11 mouse cellular contexts compared by ENCODE assay signal in genomic region chr2:166446536-166446935, GRCm38 (mm10).
A peak's percentile ranks its signal among the peaks of the same experiment; 100 is the strongest.
DNase-seq lines count a peak whose midpoint lies in the region; ATAC-seq lines count a peak whose summit lies in the region.
"Had no signal": no experiment of that assay in that cellular context is flagged by ENCODE, and none has a peak within 500 bp of the region (broad histone marks: within the 10 kb centered on the region; RNA-seq: fewer than 3 reads in every experiment).

No protein-coding gene starts in this region.

- DNase-seq in 3T3-L1 (ENCODE audit: low read depth, low spot score), result peak; percentile 72
- peak; percentile 54 for DNase-seq in lung, postnatal 25 days (ENCODE audit: low spot score)
- no peak for DNase-seq in frontal cortex, postnatal 25 days (ENCODE audit: low spot score in 2 of 2)
- no peak for DNase-seq in T-cell, adult 2 months (ENCODE audit: low spot score)
- DNase-seq in midbrain, embryonic 14.5 days, result no peak
- DNase-seq: adrenal gland, postnatal 14 days; thymus, adult 2 months had no signal

- no peak overlapping the region for H3K4me3 ChIP-seq in hindbrain, embryonic 13.5 days
- no peak overlapping the region for H3K4me3 ChIP-seq in hindbrain, embryonic 12.5 days
- H3K4me3 ChIP-seq in midbrain, embryonic 14.5 days (replicated peaks; ENCODE audit: low read depth, low read length), result no peak overlapping the region
- H3K4me3 ChIP-seq: intestine, embryonic 15.5 days had no signal

- peaks cover 66% of the 10 kb centered on the region for H3K4me1 ChIP-seq in hindbrain, embryonic 13.5 days (replicated peaks)
- peaks cover 56% of the 10 kb centered on the region for H3K4me1 ChIP-seq in hindbrain, embryonic 12.5 days
- peaks cover 21% of the 10 kb centered on the region for H3K4me1 ChIP-seq in midbrain, embryonic 14.5 days (ENCODE audit: control insufficient read depth, insufficient read depth, low read length)

- 81% methylated on average over 3 of the region's 3 CpGs for WGBS in hindbrain, embryonic 13.5 days
- WGBS in hindbrain, embryonic 12.5 days, result 82% methylated on average over 3 of the region's 3 CpGs
- WGBS in midbrain, embryonic 14.5 days, result 88% methylated on average over 3 of the region's 3 CpGs

- peaks cover 11% of the 10 kb centered on the region; the same call in 1 of the 2 replicates for H3K27me3 ChIP-seq in hindbrain, embryonic 13.5 days
- no peaks in the 10 kb centered on the region; the same call in 1 of the 2 replicates for H3K27me3 ChIP-seq in hindbrain, embryonic 12.5 days
- H3K27me3 ChIP-seq in midbrain, embryonic 14.5 days (ENCODE audit: control insufficient read depth, insufficient read depth, low read length), result no peaks in the 10 kb centered on the region
- H3K27me3 ChIP-seq: intestine, embryonic 15.5 days had no signal

- H3K9me3 ChIP-seq in hindbrain, embryonic 13.5 days, result no peaks in the 10 kb centered on the region
- H3K9me3 ChIP-seq in hindbrain, embryonic 12.5 days (replicated peaks), result no peaks in the 10 kb centered on the region
- no peaks in the 10 kb centered on the region for H3K9me3 ChIP-seq in midbrain, embryonic 14.5 days (ENCODE audit: control insufficient read depth, low read length)
- H3K9me3 ChIP-seq: intestine, embryonic 15.5 days had no signal

- H3K4me2 ChIP-seq in hindbrain, embryonic 13.5 days, result no peak overlapping the region
- no peak overlapping the region for H3K4me2 ChIP-seq in hindbrain, embryonic 12.5 days (replicated peaks)
- no peak overlapping the region for H3K4me2 ChIP-seq in midbrain, embryonic 14.5 days (ENCODE audit: low read length)
- H3K4me2 ChIP-seq: intestine, embryonic 15.5 days had no signal

- H3K27ac ChIP-seq in hindbrain, embryonic 13.5 days, result peak overlapping the region; percentile 78; the same call in 1 of the 2 replicates
- no peak overlapping the region; the same call in 1 of the 2 replicates for H3K27ac ChIP-seq in hindbrain, embryonic 12.5 days
- H3K27ac ChIP-seq in midbrain, embryonic 14.5 days (replicated peaks; ENCODE audit: low read depth, low read length), result no peak overlapping the region
- H3K27ac ChIP-seq: intestine, embryonic 15.5 days had no signal

- H3K9ac ChIP-seq in hindbrain, embryonic 13.5 days, result no peak overlapping the region
- H3K9ac ChIP-seq in hindbrain, embryonic 12.5 days, result no peak overlapping the region
- no peak overlapping the region for H3K9ac ChIP-seq in midbrain, embryonic 14.5 days (replicated peaks; ENCODE audit: low read length)
- H3K9ac ChIP-seq: intestine, embryonic 15.5 days had no signal

- ATAC-seq in hindbrain, embryonic 13.5 days (ENCODE audit: low FRiP score), result no peak
- no peak for ATAC-seq in hindbrain, embryonic 12.5 days (ENCODE audit: low FRiP score)
- peak; percentile 82 for ATAC-seq in common myeloid progenitor, adult 5-6 weeks (replicated peaks; ENCODE audit: low read depth, poor library complexity, severe bottlenecking)
- ATAC-seq in midbrain, embryonic 14.5 days (ENCODE audit: low FRiP score, low TSS enrichment), result no peak
- ATAC-seq: intestine, embryonic 15.5 days had no signal

- no peaks in the 10 kb centered on the region for H3K36me3 ChIP-seq in hindbrain, embryonic 13.5 days
- H3K36me3 ChIP-seq in hindbrain, embryonic 12.5 days, result no peaks in the 10 kb centered on the region
- H3K36me3 ChIP-seq in midbrain, embryonic 14.5 days (ENCODE audit: control insufficient read depth, insufficient read depth, low read length), result no peaks in the 10 kb centered on the region
- H3K36me3 ChIP-seq: intestine, embryonic 15.5 days had no signal

Comparison
In these comparisons a context has a peak if more than half of its experiments do, and no peak if none do; other contexts are left out.
1. DNase-seq: peak in 3T3-L1 (single experiment) and lung, postnatal 25 days (single experiment); none in frontal cortex, postnatal 25 days (0 of 2), T-cell, adult 2 months (single experiment) and midbrain, embryonic 14.5 days (single experiment).